Mouse (Mus musculus) CH12.LX (cell line): ENCODE data around the gene Rundc3a. TPM values are rescaled to one million over a fixed set of nuclear protein-coding genes. Genes with fewer than 3 reads are reported as not detected.

Experiments used
- DNase-seq: peaks from one replicate; pipeline ENCODE4 v3.0.0-alpha.2; 2013; ENCODE audit errors: extremely low read depth
- H3K27ac ChIP-seq: 2 replicates; pipeline ENCODE4 v1.5.1; 2012; ENCODE audit warnings: low read depth, mild to moderate bottlenecking, control low read depth, moderate library complexity; ENCODE audit not compliant: insufficient read depth
- H3K27me3 ChIP-seq: replicated peaks from 2 replicates; pipeline ENCODE3; 2012; ENCODE audit warnings: inconsistent platforms
- H3K36me3 ChIP-seq, 2 experiments: replicated peaks in 1 of 2; 2 replicates each; pipeline versions ENCODE3 to v1.6.1; 2012; ENCODE audit warnings: inconsistent platforms in 1 of 2, low read length in 1 of 2, mild to moderate bottlenecking in 1 of 2, mixed read lengths in 1 of 2, moderate library complexity in 1 of 2; ENCODE audit not compliant: control insufficient read depth in 1 of 2, insufficient read depth in 1 of 2
- H3K4me1 ChIP-seq, 2 experiments: 2 replicates each; pipeline ENCODE4 v1.6.1; 2012; ENCODE audit warnings: inconsistent platforms in 1 of 2, moderate library complexity in 1 of 2; ENCODE audit not compliant: insufficient read depth in 2 of 2, control insufficient read depth in 1 of 2
- H3K4me2 ChIP-seq: 2 replicates; pipeline ENCODE4 v1.6.1; 2012; ENCODE audit warnings: low read depth, mild to moderate bottlenecking, control low read depth; ENCODE audit not compliant: poor library complexity, insufficient read depth, severe bottlenecking
- H3K4me3 ChIP-seq, 3 experiments: fragments of 150-350 bp in 1 of 3; sonication (generic) in 1 of 3; replicated peaks in 1 of 3; 2 replicates each; pipeline versions ENCODE3 to v1.5.1; 2011 to 2012; ENCODE audit warnings: low read depth in 2 of 3, low read length in 2 of 3, mild to moderate bottlenecking in 2 of 3, moderate library complexity in 2 of 3, control low read depth in 1 of 3, improper control_type of control experiment in 1 of 3, inconsistent platforms in 1 of 3, mixed read lengths in 1 of 3; ENCODE audit not compliant: poor library complexity in 1 of 3
- H3K79me2 ChIP-seq: replicated peaks from 2 replicates; pipeline ENCODE4 v1.6.1; 2012; ENCODE audit warnings: mild to moderate bottlenecking, moderate library complexity; ENCODE audit not compliant: control insufficient read depth, poor library complexity, insufficient read depth, severe bottlenecking; ENCODE audit errors: extremely low read depth
- H3K9ac ChIP-seq: 2 replicates; pipeline ENCODE4 v1.6.1; 2012; ENCODE audit warnings: low read depth, mild to moderate bottlenecking, control low read depth, moderate library complexity; ENCODE audit not compliant: insufficient read depth
- H3K9me3 ChIP-seq: replicated peaks from 2 replicates; pipeline ENCODE3; 2012; ENCODE audit warnings: low read length, inconsistent platforms, mixed read lengths
- BHLHE40 ChIP-seq: IDR thresholded peaks from 2 replicates; pipeline ENCODE4 v1.6.1; 2011; ENCODE audit warnings: mild to moderate bottlenecking, low read depth, low read length, improper control_type of control experiment
- CHD2 ChIP-seq: IDR thresholded peaks from 2 replicates; pipeline ENCODE4 v1.6.1; 2011; ENCODE audit warnings: low read length, improper control_type of control experiment
- CTCF ChIP-seq, 2 experiments: IDR thresholded peaks in 1 of 2; conservative IDR thresholded peaks in 1 of 2; 2 replicates each; pipeline ENCODE4 v1.5.1; 2011 to 2012; ENCODE audit warnings: low read depth in 2 of 2, low read length in 2 of 2, improper control_type of control experiment in 1 of 2, inconsistent platforms in 1 of 2, mild to moderate bottlenecking in 1 of 2, moderate library complexity in 1 of 2
- E2F4 ChIP-seq: IDR thresholded peaks from 2 replicates; pipeline ENCODE4 v1.6.1; 2011; ENCODE audit warnings: low read depth, low read length, improper control_type of control experiment; ENCODE audit not compliant: insufficient replicate concordance
- ELF1 ChIP-seq: IDR thresholded peaks from 2 replicates; pipeline ENCODE4 v1.6.1; 2014; ENCODE audit warnings: low read depth, mild to moderate bottlenecking, inconsistent platforms, low read length, improper control_type of control experiment
- EP300 ChIP-seq: IDR thresholded peaks from 2 replicates; pipeline ENCODE4 v1.6.1; 2011; ENCODE audit warnings: low read length, improper control_type of control experiment
- ETS1 ChIP-seq: conservative IDR thresholded peaks from 2 replicates; pipeline ENCODE4 v1.6.1; 2012; ENCODE audit warnings: low read depth, mild to moderate bottlenecking, inconsistent platforms, low read length, improper control_type of control experiment, moderate library complexity
- HCFC1 ChIP-seq: IDR thresholded peaks from 2 replicates; pipeline ENCODE4 v1.6.1; 2012; ENCODE audit warnings: low read depth, mild to moderate bottlenecking, inconsistent platforms, low read length, improper control_type of control experiment
- IRF4 ChIP-seq: IDR thresholded peaks from 2 replicates; pipeline ENCODE4 v1.6.1; 2014; ENCODE audit warnings: low read depth, mild to moderate bottlenecking, inconsistent platforms, low read length, improper control_type of control experiment
- JUN ChIP-seq: IDR thresholded peaks from 2 replicates; pipeline ENCODE4 v1.6.1; 2011; ENCODE audit warnings: low read depth, mild to moderate bottlenecking, low read length, improper control_type of control experiment, moderate library complexity; ENCODE audit not compliant: insufficient read depth
- JUND ChIP-seq: conservative IDR thresholded peaks from 2 replicates; pipeline ENCODE4 v1.6.1; 2011; ENCODE audit warnings: low read depth, low read length, improper control_type of control experiment
- KAT2A ChIP-seq: IDR thresholded peaks from 2 replicates; pipeline ENCODE4 v1.6.1; 2012; ENCODE audit warnings: low read length, improper control_type of control experiment, inconsistent platforms; ENCODE audit not compliant: insufficient replicate concordance
- MAFK ChIP-seq: IDR thresholded peaks from 2 replicates; pipeline ENCODE4 v1.6.1; 2011; ENCODE audit warnings: low read length, improper control_type of control experiment; ENCODE audit not compliant: insufficient replicate concordance
- MAX ChIP-seq: IDR thresholded peaks from 2 replicates; pipeline ENCODE4 v1.6.1; 2011; ENCODE audit warnings: low read length, improper control_type of control experiment
- MXI1 ChIP-seq: IDR thresholded peaks from 2 replicates; pipeline ENCODE4 v1.6.1; 2011; ENCODE audit warnings: mild to moderate bottlenecking, low read depth, low read length, improper control_type of control experiment
- MYC ChIP-seq: IDR thresholded peaks from 2 replicates; pipeline ENCODE4 v1.6.1; 2011; ENCODE audit warnings: low read depth, mild to moderate bottlenecking, improper control_type of control experiment, low read length
- NELFE ChIP-seq: IDR thresholded peaks from 2 replicates; pipeline ENCODE4 v1.6.1; 2011; ENCODE audit warnings: low read depth, low read length, improper control_type of control experiment
- PAX5 ChIP-seq: IDR thresholded peaks from 2 replicates; pipeline ENCODE4 v1.6.1; 2012; ENCODE audit warnings: low read length, inconsistent platforms, mixed read lengths
- POLR2A ChIP-seq: IDR thresholded peaks from 2 replicates; pipeline ENCODE4 v1.6.1; 2011; ENCODE audit warnings: low read depth, mild to moderate bottlenecking, improper control_type of control experiment, low read length
- POLR2AphosphoS2 ChIP-seq: IDR thresholded peaks from 2 replicates; pipeline ENCODE4 v1.6.1; 2011; ENCODE audit warnings: low read depth, low read length, improper control_type of control experiment
- RAD21 ChIP-seq: IDR thresholded peaks from 2 replicates; pipeline ENCODE4 v1.6.1; 2011; ENCODE audit warnings: low read depth, mild to moderate bottlenecking, low read length, improper control_type of control experiment, moderate library complexity
- RCOR1 ChIP-seq: conservative IDR thresholded peaks from 2 replicates; pipeline ENCODE4 v1.6.1; 2012; ENCODE audit warnings: low read depth, mild to moderate bottlenecking, inconsistent platforms, low read length, improper control_type of control experiment
- SIN3A ChIP-seq: IDR thresholded peaks from 2 replicates; pipeline ENCODE4 v1.6.1; 2012; ENCODE audit warnings: low read length, improper control_type of control experiment, inconsistent platforms
- TCF12 ChIP-seq: IDR thresholded peaks from 2 replicates; pipeline ENCODE4 v1.6.1; 2014; ENCODE audit warnings: low read depth, mild to moderate bottlenecking, inconsistent platforms, low read length, improper control_type of control experiment
- USF2 ChIP-seq: conservative IDR thresholded peaks from 2 replicates; pipeline ENCODE4 v1.6.1; 2011; ENCODE audit warnings: low read depth, low read length, improper control_type of control experiment
- dilution Hi-C: fragments of 300-500 bp; cut with MboI; formaldehyde crosslinking; loops from 2 replicates; pipeline ENCODE4 v1.14.3; 2020; ENCODE audit warnings: low sequenced_read_pairs; ENCODE audit not compliant: extremely low pct_unique_long_range_greater_than_20kb, extremely low pct_ligation_motif_present
- in situ Hi-C: fragments of 300-500 bp; cut with MboI; formaldehyde crosslinking; loops from 3 replicates; pipeline ENCODE4 v1.14.3; 2019; ENCODE audit warnings: low sequenced_read_pairs, low pct_ligation_motif_present, low pct_unique_long_range_greater_than_20kb, mixed read lengths
- polyA plus RNA-seq: library from polyadenylated mRNA; unstranded; fragments of >175 nt; gene quantifications from 2 replicates; pipeline ENCODE4 v1.2.1, GENCODE M21; 2012; ENCODE audit warnings: low read depth; ENCODE audit not compliant: insufficient read length
- total RNA-seq, 2 experiments: library from RNA; depleted of rRNA; stranded (reverse); fragments of 300-350 nt in 1 of 2; fragments of >200 nt in 1 of 2; gene quantifications; 2 replicates each; pipeline ENCODE4 v1.2.3; 2012 to 2014

The Rundc3a gene
- total and polyA plus RNA-seq, 3 experiments = 1.4 to 16.3 (median 3.3) TPM

- no peak for TF ChIP-seq POLR2AphosphoS2
- no peak for TF ChIP-seq CTCF (conservative IDR thresholded peaks at IDR 0.05 in 1 of 2, IDR thresholded peaks at IDR 0.05 in 1 of 2; ENCODE audit: low read depth in 2 of 2, low read length in 2 of 2)
- no peak for TF ChIP-seq USF2
- TF ChIP-seq ETS1 = peak; percentile 55
- Histone ChIP-seq H3K27me3 (peaks cover 17% of the 10 kb centered on the region), H3K36me3 (no peaks in the 10 kb centered on the region), H3K79me2 (no peaks in the 10 kb centered on the region), H3K4me3 (no peak overlapping the region), H3K27ac (peak overlapping the region; percentile 65), H3K4me2 (peak overlapping the region; percentile 79), H3K9ac (0 out of 2 replicates have a peak overlapping the region, but pooled peaks have one; percentile 2), H3K4me1 (peaks cover 31 to 47% of the 10 kb centered on the region in 2 experiments), H3K9me3 (no peaks in the 10 kb centered on the region)
- in situ Hi-C loops (no loop called here), dilution Hi-C loops (no loop called here)
- peak; percentile 44 for DNase-seq
Observed at GRCm38 (mm10) chr11:102385075-102385474, 8.1 kb upstream of the Rundc3a start.

DNA sequence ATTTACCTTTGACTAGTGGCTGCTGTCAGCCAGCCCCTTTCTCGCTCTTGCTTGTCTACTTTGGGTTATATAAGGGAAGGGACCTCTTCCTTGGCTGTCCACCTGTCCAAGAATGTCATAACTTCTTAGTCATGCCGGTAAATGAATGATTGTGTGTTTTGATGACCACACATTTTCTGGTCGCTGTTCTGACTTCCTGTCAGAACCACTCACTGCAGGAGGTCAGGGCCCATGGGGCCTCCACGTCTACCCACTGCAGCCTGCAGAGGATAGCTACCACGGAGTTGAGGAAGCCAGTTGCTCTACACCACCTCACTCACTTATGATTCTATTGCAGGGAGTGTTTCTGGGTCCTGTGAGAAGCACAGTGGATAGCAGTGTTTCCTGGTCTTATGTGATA lies 7.1 kb upstream of the Rundc3a start:
- TF ChIP-seq JUN (0 out of 2 replicates have a peak, but pooled peaks have one; percentile 6), MXI1 (peak; percentile 70), EP300 (peak; percentile 73), RCOR1 (peak; percentile 20; the same call in 1 of the 2 replicates), HCFC1 (no peak), KAT2A (0 out of 2 replicates have a peak, but pooled peaks have one; percentile 39), MAFK (peak; percentile 70), POLR2A (no peak), ETS1 (peak; percentile 87), MYC (peak; percentile 45; the same call in 1 of the 2 replicates), SIN3A (peak; percentile 66; the same call in 1 of the 2 replicates), JUND (peak; percentile 18; the same call in 1 of the 2 replicates), CTCF (conservative IDR thresholded peaks at IDR 0.05 in 1 of 2, IDR thresholded peaks at IDR 0.05 in 1 of 2; ENCODE audit: low read depth in 2 of 2, low read length in 2 of 2) (no peak), IRF4 (peak; percentile 61; the same call in 1 of the 2 replicates), ELF1 (0 out of 2 replicates have a peak, but pooled peaks have one; percentile 31), TCF12 (peak; percentile 75; the same call in 1 of the 2 replicates), CHD2 (no peak), MAX (peak; percentile 61; the same call in 1 of the 2 replicates), BHLHE40 (peak; percentile 55), RAD21 (no peak), PAX5 (no peak), NELFE (0 out of 2 replicates have a peak, but pooled peaks have one; percentile 22), E2F4 (no peak)
- Histone ChIP-seq H3K27me3 (peaks cover 25% of the 10 kb centered on the region), H3K9ac (peak overlapping the region; percentile 11; the same call in 1 of the 2 replicates), H3K4me3 (no peak overlapping the region), H3K4me1 (peaks cover 31 to 40% of the 10 kb centered on the region in 2 experiments), H3K79me2 (no peaks in the 10 kb centered on the region), H3K27ac (peak overlapping the region; percentile 65; the same call in 1 of the 2 replicates), H3K4me2 (0 out of 2 replicates have a peak overlapping the region, but pooled peaks have one; percentile 18), H3K9me3 (no peaks in the 10 kb centered on the region), H3K36me3 (no peaks in the 10 kb centered on the region)
- no peak for DNase-seq
- in situ Hi-C loops = no loop called here
- dilution Hi-C loops = no loop called here
